Mouse (Mus musculus) kidney, adult 2 months (tissue): ENCODE data around the gene Bak1. TPM values are rescaled to one million over a fixed set of nuclear protein-coding genes. Genes with fewer than 3 reads are reported as not detected.
A peak's percentile ranks its signal among the peaks of the same experiment; 100 is the strongest.

Source experiments
- DNase-seq: peaks from one replicate; pipeline ENCODE4 v3.0.0; 2021
- H3K27ac ChIP-seq: fragments of 200-500 bp; 2 replicates; pipeline ENCODE4 v1.5.1; 2012; ENCODE audit warnings: low read depth, low read length, control low read depth, inconsistent platforms; ENCODE audit not compliant: insufficient read depth
- H3K27me3 ChIP-seq: fragments of 200-500 bp; replicated peaks from 2 replicates; pipeline ENCODE4 v1.6.1; 2012; ENCODE audit warnings: mild to moderate bottlenecking, moderate library complexity, low read length, inconsistent platforms; ENCODE audit not compliant: control insufficient read depth, insufficient read depth
- H3K36me3 ChIP-seq: fragments of 200-500 bp; 2 replicates; pipeline ENCODE4 v1.6.1; 2012; ENCODE audit warnings: mild to moderate bottlenecking, moderate library complexity, low read length, inconsistent platforms; ENCODE audit not compliant: control insufficient read depth, insufficient read depth
- H3K4me1 ChIP-seq: fragments of 200-500 bp; 2 replicates; pipeline ENCODE4 v1.6.1; 2011; ENCODE audit warnings: low read length; ENCODE audit not compliant: control insufficient read depth, insufficient read depth
- H3K4me3 ChIP-seq: fragments of 200-500 bp; 2 replicates; pipeline ENCODE4 v1.5.1; 2011; ENCODE audit warnings: mild to moderate bottlenecking, low read depth, low read length, control low read depth; ENCODE audit not compliant: insufficient read depth
- CTCF ChIP-seq: fragments of 200-500 bp; conservative IDR thresholded peaks from 2 replicates; pipeline ENCODE4 v1.5.1; 2011; ENCODE audit warnings: low read depth, mild to moderate bottlenecking, control low read depth, low read length, moderate library complexity, mixed read lengths; ENCODE audit not compliant: insufficient read depth, insufficient read length
- POLR2A ChIP-seq: fragments of 200-500 bp; IDR thresholded peaks from one replicate; pipeline ENCODE4 v1.6.1; 2011; ENCODE audit warnings: low read depth, low read length, control low read depth
- WGBS: fragments of 180-500 bp; shearing (Covaris S2); methylation state at CpG from one replicate; pipeline ENCODE4 v1.1.7; 2018; 5-methylcytosine and 5-hydroxymethylcytosine counted together
- polyA plus RNA-seq: library from polyadenylated mRNA; depleted of rRNA; stranded (reverse); fragments of >200 nt; gene quantifications from 2 replicates; pipeline ENCODE4 v1.2.3, GENCODE M21; 2012; rRNA removed

Gene Bak1
- polyA plus RNA-seq, result 36.6 and 39.4 TPM in 2 replicates

DNA sequence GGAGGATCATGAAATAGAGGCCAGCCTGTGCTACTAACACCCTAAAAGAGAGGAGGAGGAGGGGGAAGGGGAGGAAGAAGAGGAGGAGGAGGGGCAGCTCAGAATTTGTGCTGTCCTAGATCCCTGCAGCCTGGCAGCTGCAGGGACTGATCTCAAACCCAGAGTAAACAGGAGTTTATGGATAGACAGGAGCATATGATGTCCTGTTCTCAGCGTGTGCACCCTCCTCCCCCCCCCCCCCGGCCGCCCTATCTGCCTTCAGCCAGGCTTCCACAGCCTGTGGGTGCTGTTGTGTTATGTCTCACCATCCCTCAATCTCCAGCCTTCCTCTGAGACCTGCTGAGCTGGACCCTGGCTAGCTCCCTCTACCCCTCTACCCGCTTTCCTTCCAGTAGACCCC is at the start of gene Bak1:
Gene Bak1 (minus strand): TSS at position 101 of the 400 bp plus-strand sequence.
- H3K27me3 ChIP-seq, result no peaks in the 10 kb centered on the region
- TF ChIP-seq POLR2A (no peak), CTCF (no peak)
- H3K36me3 ChIP-seq, result no peaks in the 10 kb centered on the region
- 39% methylated on average over 3 of the region's 4 CpGs for WGBS
- H3K4me1 ChIP-seq, result no peaks in the 10 kb centered on the region; the same call in 1 of the 2 replicates
- H3K27ac ChIP-seq, result peak within 1 kb of the TSS; percentile 67
- peak within 1 kb of the TSS; percentile 93 for H3K4me3 ChIP-seq
- DNase-seq, result no peak

DNA sequence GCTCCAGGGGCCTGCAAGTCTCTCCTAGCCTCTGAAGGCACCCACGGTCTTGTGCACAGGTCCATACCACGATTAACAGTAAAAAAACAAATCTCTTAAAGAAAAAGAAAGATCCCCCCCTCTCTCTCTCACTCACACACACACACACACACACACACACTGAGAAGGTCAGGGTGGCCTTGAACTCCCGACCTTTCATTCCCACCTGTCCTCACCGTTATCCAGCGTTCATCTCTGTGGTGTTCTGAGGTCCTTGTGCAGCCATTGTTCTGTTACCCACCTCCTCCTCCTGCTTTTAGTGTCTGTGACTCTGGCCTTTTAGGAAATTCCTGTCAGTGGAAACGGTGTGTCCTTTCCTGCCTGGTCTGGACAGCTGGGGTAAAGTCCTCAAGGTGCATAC is 49.7 kb upstream of the Bak1 start:
- Histone ChIP-seq H3K4me1 (no peaks in the 10 kb centered on the region), H3K27me3 (no peaks in the 10 kb centered on the region), H3K36me3 (no peaks in the 10 kb centered on the region), H3K27ac (no peak overlapping the region), H3K4me3 (no peak overlapping the region)
- TF ChIP-seq POLR2A (no peak), CTCF (no peak)
- WGBS, result 76% methylated on average over 6 of the region's 6 CpGs
- DNase-seq, result no peak

DNA sequence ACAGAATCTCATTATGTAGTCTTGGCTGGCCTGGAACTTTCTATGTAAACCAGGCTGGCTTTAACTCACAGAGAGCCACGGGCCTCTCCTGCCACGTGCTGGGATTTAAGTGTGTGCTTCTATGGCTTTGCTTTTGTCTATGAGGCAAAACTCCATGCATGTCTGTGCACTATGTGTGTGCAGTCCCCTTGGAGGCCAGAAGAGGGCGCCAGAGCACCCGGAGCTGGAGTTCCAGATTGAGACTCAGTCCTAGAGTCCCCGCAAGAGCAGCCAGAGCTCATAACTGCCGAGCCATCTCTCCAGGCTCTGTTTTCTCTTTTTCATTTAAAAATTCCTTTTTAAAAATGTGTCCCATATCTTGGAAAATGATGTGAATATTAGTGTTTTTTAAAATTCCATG is 49.1 kb upstream of the Bak1 start:
- Histone ChIP-seq H3K27me3 (no peaks in the 10 kb centered on the region), H3K4me3 (no peak overlapping the region), H3K36me3 (no peaks in the 10 kb centered on the region), H3K4me1 (no peaks in the 10 kb centered on the region), H3K27ac (no peak overlapping the region)
- TF ChIP-seq POLR2A (no peak), CTCF (0 out of 2 replicates have a peak, but pooled peaks have one; percentile 26)
- WGBS, result 85% methylated on average over 6 of the region's 6 CpGs
- DNase-seq, result no peak

DNA sequence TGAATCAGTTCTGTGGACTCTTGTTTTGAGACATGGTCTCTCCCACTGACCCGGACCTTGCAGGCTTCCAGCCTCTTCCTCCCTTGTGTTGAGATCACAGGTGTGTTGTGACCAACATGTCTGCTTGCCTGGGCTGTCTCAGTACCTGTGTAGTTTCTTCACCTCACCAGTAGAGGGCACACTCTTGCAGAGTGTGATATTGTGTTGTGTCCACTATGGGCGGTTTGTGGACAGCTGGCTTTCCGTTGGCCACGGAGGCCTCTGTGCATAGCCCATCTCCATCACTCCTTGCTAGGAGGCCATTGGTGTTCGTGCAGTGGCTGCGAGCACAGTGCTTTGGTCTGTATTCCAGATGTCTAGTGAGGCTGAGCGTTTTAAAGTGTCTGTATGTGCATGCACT is 48.3 kb upstream of the Bak1 start:
- H3K4me1 ChIP-seq, result no peaks in the 10 kb centered on the region
- H3K27ac ChIP-seq, result no peak overlapping the region
- H3K36me3 ChIP-seq, result no peaks in the 10 kb centered on the region
- 97% methylated on average over 7 of the region's 7 CpGs for WGBS
- peak; percentile 29 for TF ChIP-seq CTCF
- TF ChIP-seq POLR2A, result no peak
- no peak for DNase-seq
- no peak overlapping the region for H3K4me3 ChIP-seq
- H3K27me3 ChIP-seq, result no peaks in the 10 kb centered on the region

DNA sequence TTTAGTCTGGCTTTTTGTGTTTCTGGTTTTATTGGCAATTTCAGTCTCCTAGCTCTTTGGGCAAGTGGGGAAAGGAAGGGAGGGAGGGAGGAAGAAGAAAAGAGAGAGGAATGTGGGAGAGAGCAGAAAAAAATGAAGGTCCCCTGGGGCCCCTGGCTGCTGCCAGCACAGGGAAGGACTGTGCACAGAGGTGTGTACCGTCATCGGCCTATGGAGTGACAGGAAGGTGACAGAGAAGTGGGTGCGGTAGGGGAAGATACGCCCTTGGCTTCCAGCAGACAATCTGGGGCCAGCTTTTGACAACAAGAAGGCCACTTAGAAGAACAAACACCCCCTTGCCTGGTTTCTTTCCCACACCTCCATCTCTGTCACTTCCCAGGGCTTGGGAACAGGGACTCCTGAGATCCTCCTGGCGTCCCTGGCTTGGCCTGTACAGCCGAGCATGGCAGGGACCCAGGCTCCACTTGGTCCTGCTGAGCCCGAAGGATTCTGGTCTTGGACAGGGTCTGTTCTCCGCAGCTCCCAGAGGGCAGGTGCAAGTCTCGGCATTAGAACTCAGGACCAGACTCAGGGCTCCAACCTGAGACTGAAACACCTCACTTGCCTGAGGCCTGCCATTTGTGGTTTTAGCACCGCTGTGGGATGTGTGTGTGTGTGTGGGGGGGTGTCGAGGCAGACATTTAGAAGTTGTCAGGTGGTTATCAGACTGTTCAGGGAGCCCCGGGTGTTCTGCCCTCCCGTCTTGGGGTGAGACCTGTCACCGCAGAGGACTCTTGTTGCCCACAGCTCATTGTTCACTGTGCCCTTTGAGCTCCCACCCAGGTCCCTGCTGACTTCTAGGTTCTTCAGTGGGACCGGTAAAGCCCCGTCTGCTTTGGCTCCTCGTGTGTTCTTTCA is 46.3 kb upstream of the Bak1 start:
- H3K27ac ChIP-seq, result no peak overlapping the region
- no peaks in the 10 kb centered on the region for H3K4me1 ChIP-seq
- 73% methylated on average over 17 of the region's 17 CpGs for WGBS
- H3K4me3 ChIP-seq, result no peak overlapping the region
- DNase-seq, result no peak
- no peaks in the 10 kb centered on the region for H3K27me3 ChIP-seq
- TF ChIP-seq POLR2A (no peak), CTCF (no peak)
- H3K36me3 ChIP-seq, result no peaks in the 10 kb centered on the region

DNA sequence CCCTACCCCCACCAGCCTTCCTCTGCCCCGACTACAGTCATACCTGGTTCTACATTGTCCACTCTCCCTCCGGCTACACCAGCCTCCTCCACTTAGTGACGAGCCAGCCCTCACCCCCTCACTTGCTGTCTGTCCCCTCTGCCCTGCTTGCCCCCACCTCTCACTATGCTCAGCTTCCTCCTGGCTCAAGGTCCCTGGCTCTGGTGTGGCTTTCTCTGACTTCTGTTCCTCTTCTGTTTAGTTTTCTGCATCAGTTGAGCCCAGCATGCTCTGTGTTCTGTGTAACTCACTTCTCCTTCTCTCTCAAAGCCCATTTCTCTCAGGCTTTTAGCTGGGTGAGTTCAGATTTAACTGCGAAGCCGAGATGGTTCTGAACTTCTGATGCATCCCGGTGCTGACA is 45.4 kb upstream of the Bak1 start:
- Histone ChIP-seq H3K27me3 (no peaks in the 10 kb centered on the region), H3K4me1 (no peaks in the 10 kb centered on the region), H3K4me3 (no peak overlapping the region), H3K27ac (no peak overlapping the region), H3K36me3 (no peaks in the 10 kb centered on the region)
- TF ChIP-seq CTCF (no peak), POLR2A (no peak)
- no peak for DNase-seq
- 36% methylated on average over 6 of the region's 6 CpGs for WGBS

DNA sequence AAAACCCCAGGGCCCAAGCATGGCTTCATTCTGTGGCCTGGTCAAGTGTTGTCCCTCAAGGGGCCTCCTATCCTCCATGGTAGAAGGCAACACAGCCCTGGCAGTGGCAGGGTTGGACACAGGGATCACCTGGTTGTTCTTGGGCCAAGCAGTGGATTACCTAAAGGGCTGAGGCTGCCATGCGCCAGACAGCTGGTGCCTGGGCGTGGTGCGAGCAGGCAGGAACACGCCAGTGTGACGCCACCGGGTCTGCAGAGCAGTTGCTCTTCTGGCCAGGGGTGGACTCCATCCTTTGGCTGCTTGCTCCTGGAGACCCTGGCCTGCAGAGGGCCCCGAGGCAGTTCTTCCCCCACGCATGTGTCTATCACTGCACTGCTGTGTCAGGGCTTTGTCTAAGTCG is 45.0 kb upstream of the Bak1 start:
- H3K27me3 ChIP-seq, result no peaks in the 10 kb centered on the region
- no peaks in the 10 kb centered on the region for H3K36me3 ChIP-seq
- no peak for DNase-seq
- no peak overlapping the region for H3K4me3 ChIP-seq
- H3K27ac ChIP-seq, result no peak overlapping the region
- no peaks in the 10 kb centered on the region for H3K4me1 ChIP-seq
- no peak for TF ChIP-seq CTCF
- 60% methylated on average over 9 of the region's 9 CpGs for WGBS
